Mouse (Mus musculus): ENCODE results near the gene Samd4.

Samd4 gene

GRCm38 (mm10) chr14:46952264-46952663, 69.6 kb downstream of the Samd4 start:
- in situ Hi-C loops (cut with MboI, MseI) = no loop called here

DNA sequence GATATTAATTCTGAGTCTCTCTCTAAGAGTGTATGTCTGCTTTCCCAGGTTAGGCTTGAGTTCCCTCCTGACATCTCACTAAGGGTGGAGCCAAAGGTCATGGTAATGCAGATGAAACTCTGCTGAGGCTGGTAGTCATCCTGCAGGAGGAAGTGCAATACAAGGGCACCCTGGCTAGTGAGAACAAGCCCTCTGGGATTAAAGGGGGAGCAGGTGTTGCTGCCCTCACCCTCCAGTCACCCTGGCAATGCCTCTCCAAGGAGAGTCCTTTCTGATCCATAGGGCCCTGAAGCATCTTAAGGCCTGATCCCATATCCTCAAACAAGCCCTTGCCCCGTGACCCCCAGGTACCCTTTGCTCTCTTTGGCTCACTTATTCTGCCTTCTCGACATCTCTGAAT, 72.5 kb downstream of the Samd4 start:
- in situ Hi-C loops (cut with MboI, MseI) = no loop called here

DNA sequence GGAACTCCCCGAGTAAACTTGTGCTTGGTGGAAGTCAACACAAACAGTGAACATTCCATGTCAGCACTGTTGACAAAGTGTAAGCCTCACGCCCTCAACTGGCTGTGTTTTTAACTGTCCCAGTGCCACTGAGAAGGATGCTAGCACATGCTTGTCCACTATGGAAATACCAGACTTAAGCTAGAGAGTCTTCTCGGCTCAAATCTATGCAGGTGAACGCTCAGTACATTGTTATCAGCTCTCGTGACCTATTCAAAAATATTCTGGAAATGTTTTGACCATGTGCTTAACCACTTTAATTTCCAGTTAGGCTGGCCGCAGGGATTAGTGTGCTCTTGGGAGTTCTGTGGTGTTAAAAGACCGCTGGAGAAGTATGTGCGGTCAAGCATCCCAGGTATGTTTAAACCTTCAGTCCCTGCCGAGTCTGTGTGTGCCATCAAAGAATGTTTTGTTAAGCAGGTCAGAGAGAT, 73.0 kb downstream of the Samd4 start:
- in situ Hi-C loops (cut with MboI, MseI) = no loop called here

DNA sequence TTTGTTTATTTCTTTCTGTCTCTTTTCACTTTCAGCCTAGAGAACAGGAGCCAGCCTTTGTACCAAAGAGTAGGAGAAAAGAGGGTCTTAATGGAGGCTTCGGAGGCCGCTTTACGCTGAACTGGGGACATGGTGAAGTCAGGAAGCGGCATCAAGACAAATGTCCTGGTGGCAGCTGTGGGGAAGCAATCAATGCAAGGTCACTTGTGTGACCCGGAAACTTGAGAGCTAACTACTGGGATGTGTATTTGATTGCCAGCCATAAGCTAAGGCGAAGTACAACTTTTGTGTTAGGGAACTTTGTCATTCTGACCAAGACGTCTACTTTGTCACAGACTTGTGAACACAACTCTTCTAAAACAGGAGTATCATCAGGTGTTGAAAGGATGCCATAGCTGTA, 73.5 kb downstream of the Samd4 start:
- in situ Hi-C loops (cut with MboI, MseI) = no loop called here

DNA sequence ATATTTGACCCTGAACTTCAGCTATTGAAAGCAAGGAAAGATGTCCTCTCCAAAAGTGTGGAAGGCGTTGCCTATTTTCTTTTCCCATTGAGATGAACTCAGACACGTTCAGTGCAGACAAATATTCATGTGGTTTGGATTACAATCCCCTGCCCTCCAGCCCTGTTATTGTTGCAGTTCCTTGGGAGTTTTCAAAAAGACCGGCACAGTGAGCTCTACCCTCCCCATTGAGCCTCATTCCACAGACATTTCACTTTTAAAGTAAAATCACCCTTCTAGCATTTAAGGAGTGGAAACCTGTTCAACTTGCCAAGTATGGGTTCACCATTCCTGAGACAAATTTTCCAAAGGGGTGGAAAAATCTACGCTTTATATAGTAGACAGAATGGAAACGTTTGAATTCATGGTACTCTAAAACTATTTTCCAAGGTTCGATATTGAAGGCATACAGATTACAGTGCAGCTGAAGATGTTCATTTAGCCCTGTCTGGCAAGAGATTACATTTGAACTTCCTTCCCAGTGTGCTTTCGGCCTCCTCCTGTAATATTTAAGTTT, 76.6 kb downstream of the Samd4 start:
- in situ Hi-C loops (cut with MboI, MseI) = no loop called here

- in situ Hi-C loops (cut with MboI, MseI) = no loop called here
These were observed 77.2 kb downstream of the Samd4 start for GRCm38 (mm10) chr14:46959831-46960230.

DNA sequence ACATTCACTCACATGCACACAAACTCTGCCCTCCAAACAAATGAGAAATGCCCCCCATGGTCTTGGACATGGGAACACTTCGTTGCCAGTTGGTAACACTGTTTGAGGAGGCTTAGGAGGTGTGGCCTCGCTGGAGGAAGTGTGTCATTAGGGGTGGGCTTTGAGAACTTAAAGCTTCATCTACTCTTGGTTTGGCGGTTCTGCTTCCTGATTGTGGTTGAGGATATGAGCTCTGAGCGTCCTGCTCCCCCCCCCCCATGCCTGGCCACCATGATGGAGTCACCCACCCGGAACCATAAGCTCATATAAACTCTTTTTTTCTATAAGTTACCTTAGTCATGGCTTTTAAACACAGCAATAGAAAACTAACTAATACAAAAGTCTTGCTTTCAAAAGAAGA, 80.2 kb downstream of the Samd4 start:
- in situ Hi-C loops (cut with MboI, MseI) = no loop called here

GRCm38 (mm10) chr14:46964074-46964872, 81.6 kb downstream of the Samd4 start:
- in situ Hi-C loops (cut with MboI, MseI) = no loop called here

- in situ Hi-C loops (cut with MboI, MseI) = no loop called here
These were observed 83.6 kb downstream of the Samd4 start for GRCm38 (mm10) chr14:46966206-46966605.

DNA sequence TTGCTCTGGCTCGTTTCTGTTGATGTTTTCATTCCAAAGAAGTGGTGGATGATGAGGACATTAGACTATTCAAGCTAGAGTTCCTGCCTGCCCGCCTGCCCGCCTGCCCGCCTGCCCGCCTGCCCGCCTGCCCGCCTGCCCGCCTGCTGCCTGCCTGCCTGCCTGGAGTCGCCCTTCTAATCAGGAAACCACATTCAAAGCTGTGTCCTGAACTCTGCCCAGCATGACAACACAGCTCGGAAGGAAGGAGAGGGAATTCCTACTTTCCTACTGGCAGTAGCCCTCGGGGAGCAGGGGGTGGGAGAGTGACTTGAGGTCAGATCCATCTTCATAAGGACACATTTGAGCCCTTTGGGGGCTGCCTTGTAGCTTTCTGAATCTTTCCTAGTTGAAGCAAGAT, 85.4 kb downstream of the Samd4 start:
- in situ Hi-C loops (cut with MboI, MseI) = no loop called here

DNA sequence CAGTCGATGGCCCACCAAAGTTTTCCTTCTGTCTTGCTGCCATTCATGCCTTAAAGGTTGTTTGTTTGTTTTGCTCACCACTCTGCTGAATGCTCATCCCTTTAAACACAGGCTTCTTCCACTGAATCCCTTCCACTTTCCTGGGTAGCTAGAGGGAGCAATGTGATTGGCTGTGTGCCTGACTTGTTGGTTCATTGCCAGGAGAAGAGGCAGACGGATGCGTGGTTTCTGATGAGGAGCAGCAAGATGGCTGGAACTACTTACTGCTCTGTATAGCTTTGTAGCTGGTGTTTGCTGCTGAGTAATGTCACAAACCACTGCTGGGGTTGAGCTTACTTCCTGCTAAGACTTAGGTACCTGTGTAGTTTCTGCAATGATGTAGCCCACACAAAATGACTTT, 88.0 kb downstream of the Samd4 start:
- in situ Hi-C loops (cut with MboI, MseI) = no loop called here

DNA sequence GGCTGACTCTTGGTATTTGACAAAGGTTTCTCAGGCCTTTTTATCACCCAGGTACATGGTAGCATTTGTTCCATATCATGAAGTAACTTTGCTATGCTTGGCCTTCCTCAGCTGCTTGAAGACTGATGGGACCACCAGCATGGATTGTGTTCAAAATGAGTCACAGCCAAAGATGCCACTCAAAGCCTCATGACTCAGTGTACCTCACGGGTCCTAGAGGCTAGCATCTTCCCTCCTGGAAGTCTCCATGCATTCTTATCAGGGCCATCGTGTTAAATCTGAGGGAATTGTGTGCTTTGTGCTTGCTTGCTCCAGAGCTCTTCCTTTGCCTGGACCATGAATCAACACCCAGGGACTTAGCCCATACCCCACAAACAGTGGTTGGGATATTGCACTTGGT, 89.1 kb downstream of the Samd4 start:
- in situ Hi-C loops (cut with MboI, MseI) = no loop called here

GRCm38 (mm10) chr14:46974874-46975273, 92.2 kb downstream of the Samd4 start:
- in situ Hi-C loops (cut with MboI, MseI) = no loop called here

DNA sequence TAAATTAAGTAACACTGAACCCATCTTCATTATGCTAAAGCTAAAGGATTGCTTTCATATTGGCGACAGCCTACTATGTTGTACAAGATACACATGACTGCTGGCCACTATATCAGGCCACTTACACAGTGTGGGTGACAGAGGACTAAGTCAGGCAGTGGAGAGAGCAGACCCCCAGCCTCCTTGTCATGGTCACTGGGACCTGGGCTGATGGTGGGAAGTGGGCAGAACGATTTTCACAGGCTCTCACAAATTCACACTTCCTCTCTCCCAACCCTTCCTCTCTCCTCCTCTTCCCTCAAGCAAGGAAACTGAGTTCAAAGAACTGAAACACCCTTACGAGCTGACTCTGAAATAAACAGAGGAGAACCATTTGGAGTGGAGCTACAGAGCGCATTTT, 93.3 kb downstream of the Samd4 start:
- in situ Hi-C loops (cut with MboI, MseI) = no loop called here

GRCm38 (mm10) chr14:46976712-46977111, 94.1 kb downstream of the Samd4 start:
- in situ Hi-C loops (cut with MboI, MseI) = no loop called here

DNA sequence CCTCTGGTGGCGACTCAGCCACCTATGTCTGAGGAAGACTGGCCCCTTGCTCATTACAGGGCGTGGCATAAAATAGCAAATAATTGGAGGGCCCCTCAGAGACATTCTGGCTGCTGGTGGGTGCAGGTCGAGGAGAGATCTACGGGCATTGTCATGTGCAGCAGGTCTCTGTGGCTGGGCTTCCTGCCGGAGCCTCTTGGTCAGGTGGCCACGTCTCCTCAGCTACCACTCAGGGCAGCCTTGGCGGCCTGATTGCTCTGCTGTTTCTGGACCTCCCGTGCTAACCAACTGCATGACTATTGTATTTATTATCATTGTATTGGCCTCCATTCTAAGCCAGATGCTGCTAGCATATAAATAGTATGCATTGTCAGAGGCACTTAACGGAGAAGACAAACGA, 95.0 kb downstream of the Samd4 start:
- in situ Hi-C loops (cut with MboI, MseI) = no loop called here

GRCm38 (mm10) chr14:46979172-46979571, 96.5 kb downstream of the Samd4 start:
- in situ Hi-C loops (cut with MboI, MseI) = no loop called here

DNA sequence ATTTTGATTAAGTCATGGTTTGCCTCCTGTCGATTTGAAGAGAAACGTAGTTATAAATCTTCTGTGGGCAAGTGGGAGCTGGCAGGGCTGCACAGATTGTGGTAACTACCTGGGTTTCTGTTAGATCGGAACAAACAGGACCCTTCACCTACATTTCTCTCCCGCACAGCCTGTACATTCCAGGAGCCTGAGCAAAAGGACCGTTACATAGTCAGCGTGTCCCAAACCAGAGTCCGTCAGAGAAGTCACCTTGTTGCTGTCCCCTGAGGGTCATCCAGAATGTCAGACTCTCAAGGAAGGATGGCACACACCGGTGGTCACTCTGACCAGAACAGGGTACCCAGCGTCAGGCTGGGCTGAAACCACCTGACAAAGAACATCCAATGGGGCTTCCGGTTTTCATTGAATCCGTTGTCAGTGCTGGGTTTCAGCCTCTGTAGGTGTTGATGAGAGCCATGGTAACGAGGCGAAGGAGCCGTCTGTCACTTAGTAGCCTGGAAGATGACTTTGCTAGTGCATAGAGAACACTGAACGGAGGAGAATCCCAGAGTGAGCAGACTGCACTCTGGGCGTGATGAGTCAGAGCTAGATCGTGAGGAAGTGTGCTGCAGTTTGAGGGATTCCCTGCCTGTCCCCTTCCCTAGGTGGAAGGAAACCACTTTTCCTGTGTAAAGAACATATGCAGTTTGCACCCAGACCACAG, 98.2 kb downstream of the Samd4 start:
- in situ Hi-C loops (cut with MboI, MseI) = no loop called here

GRCm38 (mm10) chr14:46982106-46982505, 99.5 kb downstream of the Samd4 start:
- in situ Hi-C loops (cut with MboI, MseI) = no loop called here

GRCm38 (mm10) chr14:46984542-46985125, 102.0 kb downstream of the Samd4 start:
- in situ Hi-C loops (cut with MboI, MseI) = no loop called here

DNA sequence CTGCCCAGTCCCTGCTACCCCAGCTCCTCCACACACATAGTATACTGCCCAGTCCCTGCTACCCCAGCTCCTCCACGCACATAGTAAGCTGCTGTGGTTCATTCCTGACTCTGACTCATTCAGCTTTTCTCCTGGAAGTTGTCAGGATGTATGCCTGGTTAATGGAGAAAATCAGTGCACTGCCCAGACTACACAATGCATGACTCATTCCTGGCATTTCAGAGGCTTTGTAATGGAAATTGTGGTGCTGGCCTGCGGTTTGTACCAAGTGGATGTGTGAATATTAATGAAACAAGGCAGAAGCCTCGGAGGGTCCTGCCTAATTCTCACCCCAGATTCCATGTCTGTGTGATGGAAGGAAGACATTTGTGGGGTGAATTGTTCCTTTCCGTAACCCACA, 107.0 kb downstream of the Samd4 start:
- in situ Hi-C loops (cut with MboI, MseI) = no loop called here

DNA sequence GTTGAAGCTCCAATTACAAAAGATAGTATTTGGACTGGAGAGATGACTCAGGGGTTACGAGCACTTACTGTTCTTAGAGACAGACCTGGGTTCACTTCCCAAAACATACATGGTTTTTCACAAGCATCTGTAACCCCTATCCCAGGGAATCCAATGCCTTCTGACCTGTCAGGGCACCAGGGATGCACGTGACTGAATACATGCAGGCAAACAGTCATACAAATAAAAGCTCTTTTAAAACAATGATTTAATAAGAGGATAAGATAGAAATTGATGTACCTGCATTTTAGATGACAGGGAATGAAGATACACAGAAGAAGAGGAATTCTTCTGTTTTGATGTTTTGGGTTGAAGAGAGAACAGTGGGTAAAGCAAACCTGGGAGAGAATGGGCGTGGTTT, 107.8 kb downstream of the Samd4 start:
- in situ Hi-C loops (cut with MboI, MseI) = no loop called here

GRCm38 (mm10) chr14:46994704-46995103, 112.0 kb downstream of the Samd4 start:
- in situ Hi-C loops (cut with MboI, MseI) = no loop called here
